Mouse (Mus musculus) limb, embryonic 15.5 days (tissue): Measurements from ENCODE around the gene Kyat3. TPM values are rescaled to one million over a fixed set of nuclear protein-coding genes. Genes with fewer than 3 reads are reported as not detected.

ENCODE experiments used
- ATAC-seq: fragments of 200-750 bp; cut with Nextera tagmentation; 2 replicates; pipeline ENCODE4 v1.8.0; 2017; ENCODE audit warnings: low read depth, moderate TSS enrichment; ENCODE audit not compliant: insufficient number of reproducible peaks, low FRiP score, low TSS enrichment
- H3K27ac ChIP-seq: fragments of 300-500 bp; sonication (generic); 2 replicates; pipeline ENCODE4 v1.5.1; 2015; ENCODE audit warnings: moderate library complexity, mild to moderate bottlenecking, inconsistent platforms
- H3K27me3 ChIP-seq: fragments of 300-500 bp; sonication (generic); 2 replicates; pipeline ENCODE4 v1.6.1; 2015; ENCODE audit warnings: inconsistent platforms
- H3K36me3 ChIP-seq: fragments of 300-500 bp; sonication (generic); 2 replicates; pipeline ENCODE4 v1.6.1; 2015; ENCODE audit warnings: inconsistent platforms
- H3K4me1 ChIP-seq: fragments of 300-500 bp; sonication (generic); 2 replicates; pipeline ENCODE4 v1.6.1; 2015; ENCODE audit warnings: inconsistent platforms
- H3K4me2 ChIP-seq: fragments of 300-500 bp; sonication (generic); 2 replicates; pipeline ENCODE4 v1.6.1; 2015; ENCODE audit warnings: mild to moderate bottlenecking, inconsistent platforms
- H3K4me3 ChIP-seq: fragments of 300-500 bp; sonication (generic); 2 replicates; pipeline ENCODE4 v1.5.1; 2015; ENCODE audit warnings: mild to moderate bottlenecking, inconsistent platforms
- H3K9ac ChIP-seq: fragments of 300-500 bp; sonication (generic); 2 replicates; pipeline ENCODE4 v1.6.1; 2015; ENCODE audit warnings: inconsistent platforms
- H3K9me3 ChIP-seq: fragments of 300-500 bp; sonication (generic); 2 replicates; pipeline ENCODE4 v1.6.1; 2016; ENCODE audit warnings: inconsistent platforms
- WGBS: fragments of 180-500 bp; shearing (Covaris S2); methylation state at CpG from one replicate; pipeline ENCODE4 v1.1.7; 2015; 5-methylcytosine and 5-hydroxymethylcytosine counted together
- polyA plus RNA-seq: library from polyadenylated mRNA; unstranded; fragments of >200 nt; fragmentation: Nextera tagmentation; extraction: Ambion mirVana; gene quantifications from 2 replicates; pipeline ENCODE4 v1.2.1, GENCODE M21; 2015

Kyat3 gene
- polyA plus RNA-seq, 1 experiment from 2014 or later = 14.8 TPM

DNA sequence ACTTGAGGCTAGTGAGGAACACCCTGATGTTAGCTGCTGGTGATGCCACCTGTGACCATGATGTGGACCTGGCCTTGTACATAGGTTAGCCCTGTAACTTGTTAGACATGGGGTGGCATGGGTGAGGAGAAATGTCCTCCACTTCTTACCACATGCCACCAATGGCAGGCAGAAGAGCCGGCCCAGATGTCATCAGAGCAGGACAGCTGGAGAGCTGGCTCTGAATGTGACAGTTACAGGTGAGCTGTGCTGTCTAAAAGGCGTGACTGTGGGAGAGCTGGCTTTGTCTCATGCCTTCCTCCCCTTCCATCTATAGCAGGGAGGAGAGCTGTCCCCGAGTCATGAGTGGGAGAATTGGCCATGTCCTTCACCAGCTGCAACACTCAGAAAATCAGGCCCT is 94.7 kb downstream of the Kyat3 start:
- no peak overlapping the region for H3K27ac ChIP-seq
- no peaks in the 10 kb centered on the region for H3K4me1 ChIP-seq
- WGBS = 84% methylated on average over 3 of the region's 3 CpGs
- no peak overlapping the region for H3K4me3 ChIP-seq
- no peaks in the 10 kb centered on the region for H3K9me3 ChIP-seq
- H3K9ac ChIP-seq = no peak overlapping the region
- peaks cover 55% of the 10 kb centered on the region for H3K36me3 ChIP-seq
- no peaks in the 10 kb centered on the region for H3K27me3 ChIP-seq
- no peak for ATAC-seq
- no peak overlapping the region for H3K4me2 ChIP-seq

Other genes starting within 250 kb of the Kyat3 start
- gene Gbp5, start 207.1 kb upstream of the Kyat3 start, polyA plus RNA-seq = 0.09 TPM in 1 of 2 replicates, not detected in the other
- gene Gbp7, start 170.7 kb upstream of the Kyat3 start, polyA plus RNA-seq = 3.1 and 3.5 TPM in 2 replicates
- 1.1 and 1.5 TPM in 2 replicates for gene Gbp3, start 141.0 kb upstream of the Kyat3 start, polyA plus RNA-seq
- gene Gbp2b, start 106.2 kb upstream of the Kyat3 start, polyA plus RNA-seq = not detected in 2 replicates
- 1.1 and 1.3 TPM in 2 replicates for gene Gbp2, start 80.4 kb upstream of the Kyat3 start, polyA plus RNA-seq
- 74.5 TPM in 2 replicates for gene Gtf2b, start 64.0 kb downstream of the Kyat3 start, polyA plus RNA-seq
- 31.7 and 39.0 TPM in 2 replicates for gene Pkn2, start 181.0 kb downstream of the Kyat3 start, polyA plus RNA-seq